Mouse (Mus musculus) liver, embryonic 14.5 days (tissue): ENCODE results near the gene Pcyt1a. TPM values are rescaled to one million over a fixed set of nuclear protein-coding genes. Genes with fewer than 3 reads are reported as not detected.
"Not testable (repeated sequence)": the region's sequence is repeated elsewhere in the genome, so short reads cannot be mapped to it uniquely, and the experiment has no call there.

Source experiments
- ATAC-seq: fragments of 200-750 bp; cut with Nextera tagmentation; 2 replicates; pipeline ENCODE4 v1.8.0; 2017; ENCODE audit warnings: moderate number of reproducible peaks, mild to moderate bottlenecking, moderate library complexity; ENCODE audit not compliant: insufficient read depth
- DNase-seq, 3 experiments: peaks; one replicate each; pipeline ENCODE4 v3.0.0-alpha.2; 2012 to 2013; ENCODE audit warnings: low read depth in 3 of 3, low spot score in 3 of 3
- H3K27ac ChIP-seq: fragments of 300-500 bp; sonication (generic); 2 replicates; pipeline ENCODE4 v1.5.1; 2014; ENCODE audit warnings: moderate library complexity, mild to moderate bottlenecking, control low read depth, inconsistent platforms
- H3K27me3 ChIP-seq: fragments of 300-500 bp; sonication (generic); 2 replicates; pipeline ENCODE4 v1.6.1; 2014; ENCODE audit warnings: mild to moderate bottlenecking, low read length, moderate library complexity; ENCODE audit not compliant: control insufficient read depth, insufficient read depth
- H3K36me3 ChIP-seq: fragments of 300-500 bp; sonication (generic); replicated peaks from 2 replicates; pipeline ENCODE4 v1.6.1; 2014; ENCODE audit warnings: low read depth; ENCODE audit not compliant: control insufficient read depth, insufficient read depth
- H3K4me1 ChIP-seq, 2 experiments: fragments of 200-500 bp in 1 of 2; fragments of 300-500 bp in 1 of 2; sonication (generic) in 1 of 2; replicated peaks; 2 replicates each; pipeline ENCODE4 v1.6.1; 2012 to 2014; ENCODE audit warnings: antibody characterized with exemption in 1 of 2, inconsistent platforms in 1 of 2, low read length in 1 of 2; ENCODE audit not compliant: control insufficient read depth in 2 of 2, insufficient read depth in 2 of 2
- H3K4me2 ChIP-seq: fragments of 300-500 bp; sonication (generic); 2 replicates; pipeline ENCODE4 v1.6.1; 2014; ENCODE audit warnings: low read depth, mild to moderate bottlenecking, control low read depth, moderate library complexity
- H3K4me3 ChIP-seq, 2 experiments: fragments of 200-500 bp in 1 of 2; fragments of 300-500 bp in 1 of 2; sonication (generic) in 1 of 2; 2 replicates each; pipeline ENCODE4 v1.5.1; 2012 to 2014; ENCODE audit warnings: low read depth in 2 of 2, low read length in 2 of 2, mild to moderate bottlenecking in 2 of 2, control low read depth in 1 of 2, inconsistent platforms in 1 of 2, moderate library complexity in 1 of 2; ENCODE audit not compliant: insufficient read depth in 1 of 2
- H3K9ac ChIP-seq: fragments of 300-500 bp; sonication (generic); replicated peaks from 2 replicates; pipeline ENCODE4 v1.6.1; 2014; ENCODE audit warnings: mild to moderate bottlenecking, control low read depth, moderate library complexity
- H3K9me3 ChIP-seq: fragments of 300-500 bp; sonication (generic); 2 replicates; pipeline ENCODE4 v1.6.1; 2016; ENCODE audit warnings: low read length, mixed read lengths; ENCODE audit not compliant: control insufficient read depth
- CTCF ChIP-seq: IDR thresholded peaks from 2 replicates; pipeline ENCODE4 v1.5.1; 2016; ENCODE audit warnings: antibody characterized with exemption, low read depth, control low read depth
- EP300 ChIP-seq: IDR thresholded peaks from 2 replicates; pipeline ENCODE4 v1.6.1; 2016; ENCODE audit warnings: antibody characterized with exemption, low read depth
- WGBS: fragments of 180-500 bp; shearing (Covaris S2); extraction: QIAGEN DNeasy Blood & Tissue Kit; methylation state at CpG from one replicate; pipeline ENCODE4 v1.1.7; 2014; ENCODE audit not compliant: insufficient replicate concordance; 5-methylcytosine and 5-hydroxymethylcytosine counted together
- polyA plus RNA-seq, 2 experiments: library from polyadenylated mRNA; depleted of rRNA in 1 of 2; stranded (reverse) in 1 of 2; unstranded in 1 of 2; fragments of >200 nt; fragmentation: Nextera tagmentation in 1 of 2; extraction: Ambion mirVana in 1 of 2; gene quantifications; 2 replicates each; pipeline versions ENCODE4 v1.2.1 to v1.2.3; 2012 to 2014

Gene Pcyt1a
- polyA plus RNA-seq, 2 experiments, result 16.3 to 40.3 TPM

DNA sequence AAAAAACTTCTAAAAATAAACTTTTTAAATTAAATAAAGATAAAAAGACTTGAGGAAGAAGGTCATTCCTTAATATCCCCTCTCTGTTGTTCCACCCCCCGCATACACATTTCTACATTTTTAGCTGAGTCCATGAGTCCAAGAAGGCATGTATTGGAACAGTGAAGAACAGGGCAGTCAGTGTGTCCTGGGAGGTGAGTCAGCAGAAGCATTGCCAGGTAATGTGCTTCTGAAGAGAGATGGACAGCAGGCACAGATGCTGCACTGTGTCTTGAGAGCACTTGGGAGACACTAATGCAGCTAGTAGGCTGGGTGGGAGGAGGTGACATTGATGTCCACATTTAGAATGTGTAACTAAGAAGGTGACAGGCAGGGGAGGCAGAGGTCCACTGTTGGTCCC, 6.5 kb downstream of the Pcyt1a start:
- ATAC-seq (no peak), DNase-seq (no peak)
- H3K4me1 ChIP-seq, result peaks cover 13 to 20% of the 10 kb centered on the region in 2 experiments
- no peak for TF ChIP-seq EP300
- TF ChIP-seq CTCF, result no peak
- no peak overlapping the region for H3K9ac ChIP-seq
- no peaks in the 10 kb centered on the region for H3K9me3 ChIP-seq
- no peaks in the 10 kb centered on the region for H3K27me3 ChIP-seq
- no peak overlapping the region for H3K27ac ChIP-seq
- peaks cover 21% of the 10 kb centered on the region for H3K36me3 ChIP-seq
- 90% methylated on average over 1 of the region's 1 CpGs for WGBS
- no peak overlapping the region for H3K4me2 ChIP-seq
- no peak overlapping the region for H3K4me3 ChIP-seq

DNA sequence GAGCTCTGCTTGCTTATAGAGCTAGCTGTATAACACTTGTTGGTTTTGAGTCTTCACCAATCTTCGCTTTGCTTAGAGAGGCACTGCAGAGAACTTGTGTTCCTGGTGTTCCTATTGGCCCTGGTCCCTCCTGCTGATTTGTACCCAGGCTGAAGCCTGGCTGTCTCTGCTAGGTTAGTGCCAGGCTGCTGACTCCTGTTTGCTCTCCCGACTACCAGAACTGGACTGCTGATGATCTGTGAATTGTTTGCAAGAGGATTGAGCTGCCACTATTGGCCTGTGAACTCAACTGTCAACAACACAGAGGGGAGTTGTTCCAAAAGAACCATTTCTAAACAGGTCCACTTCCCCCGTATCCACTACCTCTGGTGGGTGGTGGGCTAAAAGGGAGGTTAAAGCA, 10.7 kb downstream of the Pcyt1a start:
- no peaks in the 10 kb centered on the region for H3K9me3 ChIP-seq
- no peak overlapping the region for H3K4me3 ChIP-seq
- no peak for TF ChIP-seq EP300
- no peak for TF ChIP-seq CTCF
- H3K36me3 ChIP-seq, result peaks cover 17% of the 10 kb centered on the region
- H3K27ac ChIP-seq, result no peak overlapping the region
- H3K9ac ChIP-seq, result no peak overlapping the region
- WGBS, result 80% methylated on average over 3 of the region's 3 CpGs
- H3K27me3 ChIP-seq, result no peaks in the 10 kb centered on the region
- DNase-seq, result no peak
- ATAC-seq, result no peak
- H3K4me1 ChIP-seq, result peaks cover 18 to 23% of the 10 kb centered on the region in 2 experiments
- H3K4me2 ChIP-seq, result no peak overlapping the region

DNA sequence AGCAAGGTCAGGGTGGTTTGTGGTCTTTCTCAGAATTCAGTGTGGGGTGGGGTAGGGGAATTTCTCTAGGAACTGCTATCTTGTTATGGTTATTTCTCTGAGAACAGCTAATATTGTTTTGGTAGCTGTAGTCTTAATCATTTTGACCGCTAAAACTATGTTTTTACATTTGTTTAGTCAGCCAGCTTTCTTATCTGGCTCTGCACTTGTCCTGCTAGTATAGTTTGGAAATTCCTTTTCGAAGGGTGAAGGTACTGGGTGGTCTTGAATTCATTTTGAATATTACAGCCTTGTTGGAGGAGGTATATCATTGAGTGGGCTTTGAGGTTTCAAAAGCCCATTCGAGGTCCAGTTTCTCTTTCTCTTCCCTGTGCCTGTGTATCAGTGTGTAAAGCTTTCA, 13.9 kb downstream of the Pcyt1a start:
- H3K4me2 ChIP-seq, result peak overlapping the region; percentile 25; the same call in 1 of the 2 replicates
- H3K27ac ChIP-seq, result peak overlapping the region; percentile 33
- not testable (repeated sequence) for H3K4me3 ChIP-seq, H3K36me3 ChIP-seq, DNase-seq, H3K9me3 ChIP-seq, ATAC-seq, H3K27me3 ChIP-seq
- H3K9ac ChIP-seq, result peak overlapping the region; percentile 14; the same call in 1 of the 2 replicates
- 25% methylated on average over 3 of the region's 3 CpGs for WGBS
- H3K4me1 ChIP-seq, result peaks cover 40 to 42% of the 10 kb centered on the region in 2 experiments

GRCm38 (mm10) chr16:32445558-32445957, 14.8 kb downstream of the Pcyt1a start:
- Histone ChIP-seq H3K27ac (no peak overlapping the region), H3K4me3 (no peak overlapping the region), H3K9ac (no peak overlapping the region), H3K27me3 (no peaks in the 10 kb centered on the region), H3K36me3 (peaks cover 2% of the 10 kb centered on the region), H3K9me3 (no peaks in the 10 kb centered on the region), H3K4me2 (no peak overlapping the region), H3K4me1 (peaks cover 48 to 51% of the 10 kb centered on the region in 2 experiments)
- DNase-seq (no peak), ATAC-seq (no peak)
- WGBS, result 86% methylated on average over 1 of the region's 1 CpGs
- no peak for TF ChIP-seq CTCF
- no peak for TF ChIP-seq EP300

DNA sequence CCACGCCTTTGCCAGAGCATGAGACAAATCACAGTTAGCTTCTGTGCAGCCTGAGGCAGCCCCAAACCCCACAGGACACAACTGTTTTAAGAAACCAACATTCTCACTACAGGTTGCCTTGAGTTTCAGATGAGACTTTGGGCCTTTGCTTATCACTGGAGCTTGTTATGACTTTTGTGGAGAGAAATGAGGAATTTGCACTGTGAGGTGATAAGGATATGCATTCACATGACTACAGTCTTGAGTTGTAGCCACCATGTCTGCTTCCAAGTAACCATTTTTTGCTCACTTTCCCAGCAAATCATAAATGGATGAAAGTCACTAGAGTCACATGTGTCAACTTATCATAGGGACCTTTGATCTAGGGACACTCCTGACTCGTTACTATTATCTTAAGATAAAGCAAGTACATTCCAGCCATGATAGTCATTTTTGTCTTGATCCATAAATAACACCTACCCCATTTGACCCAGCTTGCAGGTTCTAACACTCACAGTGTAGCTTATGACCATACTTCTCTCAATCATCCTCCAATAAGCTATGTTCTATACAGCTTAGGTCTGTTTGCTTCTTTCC, 15.9 kb downstream of the Pcyt1a start:
- Histone ChIP-seq H3K9me3 (no peaks in the 10 kb centered on the region), H3K4me1 (peaks cover 59 to 62% of the 10 kb centered on the region in 2 experiments), H3K4me3 (no peak overlapping the region), H3K27me3 (no peaks in the 10 kb centered on the region), H3K4me2 (no peak overlapping the region), H3K27ac (no peak overlapping the region), H3K9ac (no peak overlapping the region), H3K36me3 (peaks cover 3% of the 10 kb centered on the region)
- DNase-seq, result no peak
- no peak for TF ChIP-seq CTCF
- TF ChIP-seq EP300, result no peak
- 52% methylated on average over 2 of the region's 2 CpGs for WGBS
- ATAC-seq, result no peak
